Mouse (Mus musculus) lung, embryonic 14.5 days (tissue): ENCODE measurements around the gene Tdrkh. TPM values are rescaled to one million over a fixed set of nuclear protein-coding genes. Genes with fewer than 3 reads are reported as not detected.

ENCODE experiments used
- ATAC-seq: fragments of 200-750 bp; cut with Nextera tagmentation; 2 replicates; pipeline ENCODE4 v1.8.0; 2017; ENCODE audit warnings: mild to moderate bottlenecking, moderate TSS enrichment, moderate library complexity; ENCODE audit not compliant: insufficient read depth
- DNase-seq: peaks from one replicate; pipeline ENCODE4 v3.0.0-alpha.2; 2015
- H3K27ac ChIP-seq: fragments of 300-500 bp; sonication (generic); 2 replicates; pipeline ENCODE4 v1.5.1; 2014; ENCODE audit warnings: low read depth, mild to moderate bottlenecking, moderate library complexity
- H3K27me3 ChIP-seq: fragments of 300-500 bp; sonication (generic); 2 replicates; pipeline ENCODE4 v1.6.1; 2014; ENCODE audit warnings: low read length, control low read depth; ENCODE audit not compliant: insufficient read depth
- H3K36me3 ChIP-seq: fragments of 300-500 bp; sonication (generic); 2 replicates; pipeline ENCODE4 v1.6.1; 2014; ENCODE audit warnings: control low read depth; ENCODE audit not compliant: insufficient read depth
- H3K4me1 ChIP-seq: fragments of 300-500 bp; sonication (generic); 2 replicates; pipeline ENCODE4 v1.6.1; 2014; ENCODE audit warnings: antibody characterized with exemption, control low read depth; ENCODE audit not compliant: insufficient read depth
- H3K4me2 ChIP-seq: fragments of 300-500 bp; sonication (generic); 2 replicates; pipeline ENCODE4 v1.6.1; 2014; ENCODE audit warnings: mild to moderate bottlenecking
- H3K4me3 ChIP-seq: fragments of 300-500 bp; sonication (generic); 2 replicates; pipeline ENCODE4 v1.5.1; 2014; ENCODE audit warnings: low read depth, low read length
- H3K9ac ChIP-seq: fragments of 300-500 bp; sonication (generic); 2 replicates; pipeline ENCODE4 v1.6.1; 2014
- H3K9me3 ChIP-seq: fragments of 300-500 bp; sonication (generic); 2 replicates; pipeline ENCODE4 v1.6.1; 2016; ENCODE audit warnings: low read depth, low read length, control low read depth
- CTCF ChIP-seq: IDR thresholded peaks from 2 replicates; pipeline ENCODE4 v1.5.1; 2016; ENCODE audit warnings: antibody characterized with exemption, low read depth
- WGBS: fragments of 180-500 bp; shearing (Covaris S2); extraction: QIAGEN DNeasy Blood & Tissue Kit; methylation state at CpG from one replicate; pipeline ENCODE4 v1.1.7; 2014; 5-methylcytosine and 5-hydroxymethylcytosine counted together
- polyA plus RNA-seq: library from polyadenylated mRNA; unstranded; fragments of >200 nt; fragmentation: Nextera tagmentation; extraction: Ambion mirVana; gene quantifications from 2 replicates; pipeline ENCODE4 v1.2.1, GENCODE M21; 2014

Gene Tdrkh
- polyA plus RNA-seq, 1 experiment from 2014 or later = 8.8 TPM

DNA sequence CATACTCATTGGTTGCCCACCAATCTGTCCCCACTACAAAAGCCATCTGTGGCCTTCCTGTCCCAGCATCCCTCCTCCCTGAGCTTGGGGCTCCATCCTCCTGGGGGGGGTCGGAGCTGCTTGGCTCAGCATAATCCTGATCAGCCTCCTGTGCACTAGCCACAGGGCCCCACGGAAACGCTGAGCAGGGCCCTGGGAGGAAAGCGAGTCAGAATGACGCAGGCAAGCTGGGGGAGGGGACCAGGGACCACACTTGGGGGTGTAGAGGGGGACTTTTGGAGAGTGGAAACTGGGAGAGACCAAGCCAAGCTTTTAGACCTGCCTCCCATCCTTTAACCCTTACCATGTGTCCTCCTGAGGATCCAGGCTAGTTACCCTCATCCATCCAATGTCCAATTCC, 37.2 kb upstream of the Tdrkh start:
- WGBS = 53% methylated on average over 5 of the region's 5 CpGs
- TF ChIP-seq CTCF = no peak
- Histone ChIP-seq H3K4me2 (no peak overlapping the region), H3K36me3 (no peaks in the 10 kb centered on the region), H3K27ac (no peak overlapping the region), H3K9ac (no peak overlapping the region), H3K9me3 (no peaks in the 10 kb centered on the region), H3K4me3 (no peak overlapping the region), H3K27me3 (no peaks in the 10 kb centered on the region), H3K4me1 (no peaks in the 10 kb centered on the region)
- ATAC-seq = no peak
- no peak for DNase-seq

DNA sequence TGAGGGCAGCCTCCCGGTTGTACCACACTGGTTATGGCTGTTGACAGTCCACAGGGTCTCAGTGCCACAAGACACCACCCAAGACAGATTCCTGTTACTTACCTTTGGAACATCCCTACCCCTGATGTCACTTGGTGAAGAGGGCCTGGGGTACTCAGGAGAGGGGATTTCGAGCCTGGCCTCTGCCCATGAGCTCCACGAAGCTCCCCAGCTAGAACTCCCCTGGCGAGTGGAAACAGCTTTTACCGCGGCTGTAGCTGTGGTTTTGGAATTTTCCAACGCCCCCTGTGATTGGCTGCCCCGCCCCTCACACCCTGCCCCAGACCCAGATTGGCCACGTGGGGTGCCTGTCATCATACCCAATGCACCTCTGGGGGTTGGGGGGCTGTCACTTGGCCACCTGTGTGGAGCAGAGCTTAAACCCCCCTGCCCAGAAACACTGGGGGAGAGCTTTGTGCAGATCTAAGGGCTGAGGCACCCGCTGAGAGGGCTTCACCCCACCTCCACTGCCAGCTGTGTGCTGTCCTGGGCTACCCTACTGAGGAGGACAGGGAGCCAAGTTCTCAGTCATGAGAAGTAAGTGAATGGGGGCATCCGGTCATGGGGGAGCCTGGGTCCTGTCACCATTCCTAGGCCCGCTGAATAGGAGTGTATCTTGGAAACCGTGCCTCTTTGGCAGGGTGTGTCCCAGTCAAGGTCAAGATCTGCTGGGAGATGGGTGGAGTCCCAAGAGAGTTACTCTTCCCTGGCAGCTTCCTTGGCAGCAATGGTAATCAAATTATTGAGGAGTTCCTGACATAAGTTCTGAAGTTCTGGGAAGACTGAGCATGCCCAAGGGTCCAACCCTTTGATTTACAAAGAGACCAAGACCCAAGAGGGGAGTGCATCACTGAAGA, 35.8 kb upstream of the Tdrkh start:
- no peak for DNase-seq
- H3K36me3 ChIP-seq = no peaks in the 10 kb centered on the region
- H3K9me3 ChIP-seq = no peaks in the 10 kb centered on the region
- 10% methylated on average over 13 of the region's 13 CpGs for WGBS
- H3K27ac ChIP-seq = no peak overlapping the region
- H3K9ac ChIP-seq = no peak overlapping the region
- H3K4me2 ChIP-seq = no peak overlapping the region
- ATAC-seq = no peak
- no peaks in the 10 kb centered on the region for H3K4me1 ChIP-seq
- no peaks in the 10 kb centered on the region for H3K27me3 ChIP-seq
- no peak for TF ChIP-seq CTCF
- no peak overlapping the region for H3K4me3 ChIP-seq

DNA sequence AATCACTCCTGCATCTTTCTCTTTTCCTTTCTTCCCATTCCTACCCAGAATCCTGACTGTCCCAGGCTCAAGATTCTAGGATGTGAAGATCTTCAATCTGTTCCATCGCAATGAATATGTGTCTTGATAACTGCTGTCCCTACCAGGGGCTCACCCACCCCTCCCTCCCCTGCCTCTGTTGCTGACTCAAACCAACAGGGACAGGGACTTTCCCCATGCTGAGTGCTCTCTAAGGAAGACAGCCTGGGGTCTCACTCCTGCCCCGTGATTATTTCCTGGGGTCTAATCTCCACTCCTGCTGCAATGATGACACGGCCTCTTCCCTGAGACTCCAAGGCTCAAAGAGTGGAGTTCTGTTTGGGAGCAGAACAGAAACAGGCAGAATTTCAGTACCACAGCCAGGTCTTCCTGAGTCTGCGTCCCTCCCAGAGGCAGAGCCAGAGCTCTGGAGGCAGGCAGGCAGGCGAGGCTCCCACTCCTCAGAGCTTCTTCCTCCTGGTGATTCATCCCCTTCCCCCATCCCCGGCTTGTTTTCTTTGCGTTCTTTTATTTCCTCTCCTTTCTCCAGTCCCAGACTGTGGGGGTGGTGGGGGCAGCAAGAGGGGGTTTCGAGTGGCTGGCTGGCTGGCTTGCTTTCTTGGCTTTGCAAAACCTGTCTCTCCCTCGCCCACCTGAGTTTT, 33.1 kb upstream of the Tdrkh start:
- H3K9ac ChIP-seq = no peak overlapping the region
- DNase-seq = no peak
- 14% methylated on average over 9 of the region's 9 CpGs for WGBS

DNA sequence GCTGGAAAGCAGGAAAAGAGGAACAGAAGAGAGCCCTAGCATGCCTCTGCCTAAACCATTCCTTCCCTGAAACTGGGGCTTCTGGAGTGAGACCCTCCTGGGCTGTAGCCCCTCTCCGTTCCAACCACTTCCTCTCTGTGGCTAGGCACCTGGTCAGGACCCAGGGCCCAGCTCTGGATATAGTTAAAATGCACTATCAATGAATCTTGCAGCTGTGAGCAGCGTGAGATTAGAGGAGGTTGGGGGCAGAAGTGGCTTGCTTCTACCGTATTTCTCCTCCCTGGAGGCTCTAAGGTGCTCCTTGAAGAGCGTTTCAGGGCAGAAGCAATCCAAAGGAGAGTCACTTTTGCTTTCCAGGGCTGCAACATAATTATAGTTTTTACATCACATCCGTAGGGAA, 30.8 kb upstream of the Tdrkh start:
- H3K9me3 ChIP-seq = no peaks in the 10 kb centered on the region
- H3K9ac ChIP-seq = no peak overlapping the region
- TF ChIP-seq CTCF = no peak
- no peaks in the 10 kb centered on the region for H3K4me1 ChIP-seq
- no peaks in the 10 kb centered on the region for H3K36me3 ChIP-seq
- DNase-seq (no peak), ATAC-seq (no peak)
- WGBS = 71% methylated on average over 5 of the region's 5 CpGs
- H3K27me3 ChIP-seq = no peaks in the 10 kb centered on the region
- no peak overlapping the region for H3K4me3 ChIP-seq
- no peak overlapping the region for H3K4me2 ChIP-seq
- H3K27ac ChIP-seq = no peak overlapping the region

More for the DNA sequence above, 33.1 kb upstream of the Tdrkh start:
- H3K4me3 ChIP-seq = no peak overlapping the region
- no peak overlapping the region for H3K27ac ChIP-seq
- H3K4me2 ChIP-seq = no peak overlapping the region
- H3K27me3 ChIP-seq = no peaks in the 10 kb centered on the region
- no peaks in the 10 kb centered on the region for H3K9me3 ChIP-seq
- no peak for TF ChIP-seq CTCF
- no peaks in the 10 kb centered on the region for H3K4me1 ChIP-seq
- ATAC-seq = no peak
- no peaks in the 10 kb centered on the region for H3K36me3 ChIP-seq

DNA sequence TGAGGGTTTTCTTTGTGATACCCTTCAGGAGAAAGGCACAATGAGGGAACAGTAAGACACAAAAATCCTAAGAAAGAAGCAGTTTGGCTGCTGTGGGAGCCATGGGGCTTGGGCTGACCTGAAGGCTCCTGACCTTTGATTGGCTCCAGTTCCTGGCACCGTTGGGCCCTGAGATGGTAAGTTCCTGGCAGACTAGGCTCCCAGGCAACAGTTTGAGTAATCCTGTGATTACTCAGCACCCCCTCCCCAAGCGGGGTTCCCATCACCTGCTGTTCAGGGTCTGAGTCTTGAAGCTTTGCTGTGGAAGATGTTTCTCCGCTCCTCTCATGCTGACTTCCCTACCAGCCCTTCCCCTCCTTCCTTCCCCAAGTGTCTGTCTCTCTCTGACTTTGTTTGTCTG, 29.6 kb upstream of the Tdrkh start:
- Histone ChIP-seq H3K4me2 (no peak overlapping the region), H3K4me1 (no peaks in the 10 kb centered on the region), H3K36me3 (no peaks in the 10 kb centered on the region), H3K9me3 (no peaks in the 10 kb centered on the region), H3K27me3 (no peaks in the 10 kb centered on the region), H3K4me3 (no peak overlapping the region), H3K27ac (no peak overlapping the region), H3K9ac (no peak overlapping the region)
- ATAC-seq (no peak), DNase-seq (no peak)
- no peak for TF ChIP-seq CTCF
- WGBS = 67% methylated on average over 3 of the region's 3 CpGs

DNA sequence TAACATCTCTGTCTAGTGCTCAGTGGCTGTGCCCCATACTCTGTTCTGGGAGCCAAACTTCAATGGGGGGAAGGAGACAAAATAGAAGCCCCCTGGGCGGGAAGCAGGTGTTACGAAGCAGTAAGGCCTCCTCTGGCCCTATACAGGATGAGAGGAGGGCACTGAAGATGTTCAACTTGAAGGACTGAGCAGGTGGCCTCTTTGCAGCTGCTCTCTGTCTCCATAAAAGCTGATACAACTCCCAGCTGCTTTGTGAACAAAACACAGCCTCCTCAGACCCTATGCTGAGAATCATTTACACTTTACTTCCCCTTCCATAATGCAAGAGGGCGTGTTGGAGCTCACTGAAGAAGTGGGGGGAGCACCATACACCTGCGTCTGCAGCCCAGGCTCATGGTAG, 26.4 kb upstream of the Tdrkh start:
- Histone ChIP-seq H3K9ac (no peak overlapping the region), H3K9me3 (no peaks in the 10 kb centered on the region)

DNA sequence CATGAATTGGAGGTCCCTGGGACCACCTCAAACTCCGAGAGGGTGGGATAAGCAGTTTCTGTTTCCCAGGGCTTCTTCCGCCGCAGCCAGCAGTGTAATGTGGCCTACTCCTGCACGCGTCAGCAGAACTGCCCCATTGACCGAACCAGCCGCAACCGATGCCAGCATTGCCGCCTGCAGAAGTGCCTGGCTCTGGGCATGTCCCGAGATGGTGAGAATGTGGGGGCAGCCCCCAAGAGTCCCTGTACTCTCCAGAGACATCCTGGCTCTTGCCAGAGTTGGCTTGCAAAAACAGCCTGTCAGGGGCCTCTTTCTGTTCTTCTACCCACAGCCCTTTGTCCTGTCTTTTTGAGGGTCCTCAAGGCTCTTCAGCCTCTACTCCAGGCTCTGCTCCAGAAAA, 25.7 kb upstream of the Tdrkh start:
- H3K4me2 ChIP-seq = no peak overlapping the region
- no peak overlapping the region for H3K4me3 ChIP-seq
- H3K4me1 ChIP-seq = no peaks in the 10 kb centered on the region
- H3K27ac ChIP-seq = no peak overlapping the region
- no peak overlapping the region for H3K9ac ChIP-seq
- TF ChIP-seq CTCF = no peak
- ATAC-seq = no peak
- no peak for DNase-seq
- 85% methylated on average over 10 of the region's 10 CpGs for WGBS
- H3K36me3 ChIP-seq = no peaks in the 10 kb centered on the region
- H3K27me3 ChIP-seq = no peaks in the 10 kb centered on the region
- no peaks in the 10 kb centered on the region for H3K9me3 ChIP-seq

More for the DNA sequence above, 26.4 kb upstream of the Tdrkh start:
- no peak for ATAC-seq
- DNase-seq = no peak
- Histone ChIP-seq H3K27ac (no peak overlapping the region), H3K4me3 (no peak overlapping the region), H3K4me2 (no peak overlapping the region), H3K27me3 (no peaks in the 10 kb centered on the region), H3K36me3 (no peaks in the 10 kb centered on the region), H3K4me1 (no peaks in the 10 kb centered on the region)
- WGBS = 58% methylated on average over 4 of the region's 4 CpGs
- TF ChIP-seq CTCF = no peak
